Mouse (Mus musculus) stomach, postnatal 0 days (tissue): ENCODE results near the gene Hba-a2. TPM values are rescaled to one million over a fixed set of nuclear protein-coding genes. Genes with fewer than 3 reads are reported as not detected.

ENCODE experiments used
- ATAC-seq: fragments of 200-750 bp; cut with Nextera tagmentation; 2 replicates; pipeline ENCODE4 v1.8.0; 2017; ENCODE audit not compliant: low FRiP score, low TSS enrichment
- DNase-seq: peaks from one replicate; pipeline ENCODE4 v3.0.0-alpha.2; 2016; ENCODE audit warnings: low spot score
- H3K27ac ChIP-seq: fragments of 300-500 bp; sonication (generic); replicated peaks from 2 replicates; pipeline ENCODE4 v1.5.1; 2014; ENCODE audit warnings: mild to moderate bottlenecking, control low read depth
- H3K27me3 ChIP-seq: fragments of 300-500 bp; sonication (generic); 2 replicates; pipeline ENCODE4 v1.6.1; 2014; ENCODE audit warnings: low read length; ENCODE audit not compliant: control insufficient read depth, insufficient read depth
- H3K36me3 ChIP-seq: fragments of 300-500 bp; sonication (generic); 2 replicates; pipeline ENCODE4 v1.6.1; 2014; ENCODE audit warnings: low read length, mixed read lengths; ENCODE audit not compliant: control insufficient read depth, insufficient read depth
- H3K4me1 ChIP-seq: fragments of 300-500 bp; sonication (generic); replicated peaks from 2 replicates; pipeline ENCODE4 v1.6.1; 2014; ENCODE audit warnings: antibody characterized with exemption; ENCODE audit not compliant: control insufficient read depth, insufficient read depth
- H3K4me2 ChIP-seq: fragments of 300-500 bp; sonication (generic); replicated peaks from 2 replicates; pipeline ENCODE4 v1.6.1; 2014; ENCODE audit warnings: low read depth, mild to moderate bottlenecking, control low read depth, moderate library complexity
- H3K4me3 ChIP-seq: fragments of 300-500 bp; sonication (generic); 2 replicates; pipeline ENCODE4 v1.5.1; 2014; ENCODE audit warnings: low read depth, low read length, control low read depth
- H3K9ac ChIP-seq: fragments of 300-500 bp; sonication (generic); 2 replicates; pipeline ENCODE4 v1.6.1; 2014; ENCODE audit warnings: mild to moderate bottlenecking, low read length, control low read depth, mixed read lengths
- H3K9me3 ChIP-seq: fragments of 300-500 bp; sonication (generic); 2 replicates; pipeline ENCODE4 v1.6.1; 2016; ENCODE audit warnings: low read length; ENCODE audit not compliant: control insufficient read depth
- CTCF ChIP-seq: IDR thresholded peaks from 2 replicates; pipeline ENCODE4 v1.5.1; 2016; ENCODE audit warnings: antibody characterized with exemption, low read depth, mild to moderate bottlenecking, moderate library complexity
- EP300 ChIP-seq: optimal IDR thresholded peaks from 2 replicates; pipeline ENCODE3; 2016; ENCODE audit warnings: antibody characterized with exemption
- WGBS: fragments of 180-500 bp; shearing (Covaris S2); extraction: QIAGEN DNeasy Blood & Tissue Kit; methylation state at CpG from one replicate; pipeline ENCODE4 v1.1.7; 2014; 5-methylcytosine and 5-hydroxymethylcytosine counted together
- polyA plus RNA-seq: library from polyadenylated mRNA; unstranded; fragments of >200 nt; fragmentation: Nextera tagmentation; extraction: Ambion mirVana; gene quantifications from 2 replicates; pipeline ENCODE4 v1.2.1, GENCODE M21; 2015

The Hba-a2 gene
- polyA plus RNA-seq, 1 experiment from 2014 or later = 728 TPM

GRCm38 (mm10) chr11:32256566-32256965, 39.7 kb upstream of the Hba-a2 start:
- H3K36me3 ChIP-seq = peaks cover 6% of the 10 kb centered on the region; the same call in 1 of the 2 replicates
- H3K4me2 ChIP-seq = no peak overlapping the region
- WGBS = 91% methylated on average over 3 of the region's 3 CpGs
- no peak overlapping the region for H3K27ac ChIP-seq
- DNase-seq = no peak
- H3K9me3 ChIP-seq = no peaks in the 10 kb centered on the region
- H3K4me1 ChIP-seq = no peaks in the 10 kb centered on the region
- no peak for ATAC-seq
- TF ChIP-seq EP300 (no peak), CTCF (no peak)
- no peaks in the 10 kb centered on the region for H3K27me3 ChIP-seq
- no peak overlapping the region for H3K4me3 ChIP-seq
- H3K9ac ChIP-seq = no peak overlapping the region

- Histone ChIP-seq H3K27me3 (no peaks in the 10 kb centered on the region), H3K36me3 (0 out of 2 replicates have a peak, but pooled peaks cover 2% of the 10 kb centered on the region), H3K4me2 (no peak overlapping the region), H3K27ac (no peak overlapping the region), H3K9me3 (no peaks in the 10 kb centered on the region), H3K9ac (no peak overlapping the region), H3K4me3 (no peak overlapping the region), H3K4me1 (peaks cover under 1% of the 10 kb centered on the region; the same call in 1 of the 2 replicates)
- WGBS = 55% methylated on average over 10 of the region's 10 CpGs
- DNase-seq = no peak
- ATAC-seq = no peak
- no peak for TF ChIP-seq EP300
- no peak for TF ChIP-seq CTCF
Measured at GRCm38 (mm10) chr11:32262674-32263415, 33.4 kb upstream of the Hba-a2 start.

DNA sequence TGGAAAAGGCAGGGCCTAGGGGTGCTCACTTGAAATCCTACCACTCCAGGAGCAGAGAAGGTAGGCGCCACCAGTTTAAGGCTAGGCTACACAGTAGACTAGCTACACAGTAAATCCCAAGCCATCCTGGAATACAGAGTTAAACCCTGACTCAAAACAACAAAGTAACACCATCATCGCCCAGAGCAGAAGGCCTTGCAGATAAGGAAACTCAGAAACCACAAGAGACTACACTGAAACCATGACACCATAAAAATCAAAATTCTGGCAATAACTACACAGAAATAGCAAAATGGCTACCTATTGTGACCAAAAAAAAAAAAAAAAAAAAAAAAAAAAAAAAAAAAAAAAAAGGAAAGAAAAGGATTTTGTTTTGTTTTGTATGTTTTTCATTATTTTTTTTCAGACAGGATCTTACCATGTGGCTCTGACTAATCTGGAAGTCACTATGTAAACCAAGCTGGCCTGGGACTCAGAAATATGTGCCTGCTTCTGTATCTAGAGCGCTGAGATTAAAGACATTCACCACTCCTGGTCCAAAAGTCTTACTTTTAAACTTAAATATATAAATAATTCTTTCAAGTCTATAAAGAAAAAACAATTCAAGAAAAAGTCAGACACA, 31.1 kb upstream of the Hba-a2 start:
- WGBS = 91% methylated on average over 3 of the region's 3 CpGs
- ATAC-seq = no peak
- H3K4me1 ChIP-seq = peaks cover 3% of the 10 kb centered on the region; the same call in 1 of the 2 replicates

DNA sequence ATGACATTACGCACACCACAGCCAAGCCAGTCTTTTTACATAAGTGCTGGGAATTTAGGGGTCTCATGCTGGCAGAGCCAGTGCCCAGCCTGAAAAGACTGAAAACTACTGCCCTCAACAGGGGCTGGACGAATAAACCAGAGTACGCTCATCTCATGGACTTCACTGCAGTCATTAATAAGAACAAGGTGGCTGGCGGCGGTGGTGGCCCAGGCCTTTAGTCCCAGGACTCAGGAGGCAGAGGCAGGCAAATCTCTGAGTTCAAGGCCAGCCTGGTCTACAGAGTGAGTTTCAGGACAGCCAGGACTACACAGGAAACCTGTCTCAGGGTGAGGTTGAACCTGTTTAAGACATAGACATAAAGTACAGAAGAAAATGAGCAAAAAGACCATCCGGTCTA, 30.1 kb upstream of the Hba-a2 start:
- WGBS = 88% methylated on average over 6 of the region's 6 CpGs
- Histone ChIP-seq H3K9ac (no peak overlapping the region), H3K27ac (no peak overlapping the region), H3K4me3 (no peak overlapping the region), H3K9me3 (no peaks in the 10 kb centered on the region), H3K4me2 (no peak overlapping the region), H3K36me3 (no peaks in the 10 kb centered on the region), H3K27me3 (no peaks in the 10 kb centered on the region), H3K4me1 (peaks cover 3% of the 10 kb centered on the region; the same call in 1 of the 2 replicates)
- TF ChIP-seq CTCF (no peak), EP300 (no peak)
- ATAC-seq (no peak), DNase-seq (no peak)

More for the DNA sequence above, 31.1 kb upstream of the Hba-a2 start:
- Histone ChIP-seq H3K36me3 (0 out of 2 replicates have a peak, but pooled peaks cover 1% of the 10 kb centered on the region), H3K27me3 (no peaks in the 10 kb centered on the region), H3K9ac (no peak overlapping the region), H3K4me2 (no peak overlapping the region), H3K9me3 (no peaks in the 10 kb centered on the region), H3K4me3 (no peak overlapping the region), H3K27ac (no peak overlapping the region)
- TF ChIP-seq CTCF (no peak), EP300 (no peak)
- no peak for DNase-seq

GRCm38 (mm10) chr11:32266776-32267175, 29.5 kb upstream of the Hba-a2 start:
- 13% methylated on average over 6 of the region's 6 CpGs for WGBS
- TF ChIP-seq EP300 (no peak), CTCF (no peak)
- DNase-seq (no peak), ATAC-seq (no peak)
- Histone ChIP-seq H3K27ac (peak overlapping the region; percentile 95), H3K36me3 (no peaks in the 10 kb centered on the region), H3K4me3 (peak overlapping the region; percentile 81), H3K4me2 (peak overlapping the region; percentile 74), H3K9ac (peak overlapping the region; percentile 95), H3K4me1 (peaks cover 3% of the 10 kb centered on the region; the same call in 1 of the 2 replicates), H3K27me3 (no peaks in the 10 kb centered on the region), H3K9me3 (no peaks in the 10 kb centered on the region)
